Mouse (Mus musculus) liver, adult 2 months (tissue): ENCODE results near the gene Fam155a. TPM values are rescaled to one million over a fixed set of nuclear protein-coding genes. Genes with fewer than 3 reads are reported as not detected.

Experiments
- DNase-seq: peaks from one replicate; pipeline ENCODE4 v3.0.0-alpha.2; 2011; ENCODE audit warnings: low read depth, low spot score; ENCODE audit errors: extremely low read depth
- H3K27ac ChIP-seq: fragments of 200-500 bp; replicated peaks from 2 replicates; pipeline ENCODE4 v1.5.1; 2012; ENCODE audit warnings: low read depth, mild to moderate bottlenecking, control low read depth, inconsistent platforms, low read length; ENCODE audit not compliant: insufficient read depth
- H3K27me3 ChIP-seq: fragments of 200-500 bp; 2 replicates; pipeline ENCODE4 v1.6.1; 2012; ENCODE audit warnings: mild to moderate bottlenecking, moderate library complexity, low read length, inconsistent platforms; ENCODE audit not compliant: control insufficient read depth, insufficient read depth
- H3K36me3 ChIP-seq: fragments of 200-500 bp; 2 replicates; pipeline ENCODE4 v1.6.1; 2012; ENCODE audit warnings: low read length, inconsistent platforms; ENCODE audit not compliant: control insufficient read depth, insufficient read depth
- H3K4me1 ChIP-seq: fragments of 200-500 bp; 2 replicates; pipeline ENCODE4 v1.6.1; 2011; ENCODE audit warnings: low read length; ENCODE audit not compliant: control insufficient read depth, insufficient read depth
- H3K4me3 ChIP-seq: fragments of 200-500 bp; 2 replicates; pipeline ENCODE4 v1.5.1; 2011; ENCODE audit warnings: low read depth, mild to moderate bottlenecking, control low read depth, low read length, moderate library complexity; ENCODE audit not compliant: insufficient read depth
- H3K79me2 ChIP-seq: fragments of 200-500 bp; 2 replicates; pipeline ENCODE4 v1.6.1; 2012; ENCODE audit warnings: inconsistent platforms, mild to moderate bottlenecking, low read length, moderate library complexity; ENCODE audit not compliant: control insufficient read depth, insufficient read depth
- H3K9ac ChIP-seq: fragments of 200-500 bp; 2 replicates; pipeline ENCODE4 v1.6.1; 2012; ENCODE audit warnings: low read depth, mild to moderate bottlenecking, control low read depth, inconsistent platforms, low read length
- CTCF ChIP-seq: fragments of 200-500 bp; IDR thresholded peaks from 2 replicates; pipeline ENCODE4 v1.5.1; 2011; ENCODE audit warnings: low read depth, low read length, control low read depth
- POLR2A ChIP-seq: fragments of 200-500 bp; IDR thresholded peaks from 2 replicates; pipeline ENCODE4 v1.6.1; 2011; ENCODE audit warnings: low read length, control low read depth; ENCODE audit not compliant: insufficient read depth; ENCODE audit errors: extremely low read depth
- WGBS: fragments of 180-500 bp; shearing (Covaris S2); methylation state at CpG from one replicate; pipeline ENCODE4 v1.1.7; 2018; 5-methylcytosine and 5-hydroxymethylcytosine counted together
- polyA plus RNA-seq: library from polyadenylated mRNA; depleted of rRNA; stranded (reverse); fragments of >200 nt; gene quantifications from 2 replicates; pipeline ENCODE4 v1.2.3, GENCODE M21; 2012
- total RNA-seq: library from RNA; depleted of rRNA; stranded (reverse); fragments of >200 nt; gene quantifications from 2 replicates; pipeline ENCODE4 v1.2.3, GENCODE M21; 2014

The Fam155a gene
- total and polyA plus RNA-seq, 2 experiments, result 0.09 TPM; not detected in 1

DNA sequence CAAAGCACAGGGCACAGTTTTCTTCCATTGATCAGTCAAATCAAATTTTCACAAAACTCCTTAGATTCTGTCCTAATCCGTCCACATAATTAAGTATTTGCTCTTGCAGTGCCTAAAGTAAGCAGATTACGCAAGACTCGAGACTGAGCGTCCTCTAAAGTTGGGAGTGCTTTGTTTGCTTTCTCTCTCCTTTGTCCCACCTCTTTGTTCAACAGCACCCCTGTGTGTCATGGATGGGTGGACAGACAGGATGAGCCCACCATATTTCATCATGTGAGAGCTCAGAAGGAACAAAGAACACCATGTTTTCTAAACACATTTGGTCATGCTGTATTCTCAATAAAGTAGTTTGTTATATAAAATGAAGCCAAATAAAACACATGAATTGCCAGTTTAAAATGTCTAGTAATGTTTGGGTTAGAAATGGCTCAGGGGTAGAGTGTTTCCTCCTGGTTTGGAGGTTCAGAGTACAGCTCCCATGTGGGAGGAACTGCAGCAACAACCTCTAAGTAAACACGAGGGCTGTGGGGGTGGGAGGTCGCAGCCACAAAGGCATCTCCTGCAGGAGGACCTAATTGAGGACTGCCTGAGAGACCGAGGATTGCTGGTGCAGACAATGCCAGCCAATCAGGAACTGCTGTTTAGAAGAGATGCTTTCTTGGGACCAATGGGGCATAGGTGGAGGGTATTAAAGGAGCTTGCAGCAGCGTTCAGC, 482.8 kb downstream of the Fam155a start:
- peak; percentile 6 for DNase-seq
- WGBS, result 24% methylated on average over 8 of the region's 8 CpGs
- no peak for TF ChIP-seq POLR2A
- no peak for TF ChIP-seq CTCF
- H3K4me1 ChIP-seq, result peaks cover 2% of the 10 kb centered on the region; the same call in 1 of the 2 replicates
- H3K79me2 ChIP-seq, result no peaks in the 10 kb centered on the region
- no peak overlapping the region for H3K9ac ChIP-seq
- no peak overlapping the region for H3K4me3 ChIP-seq
- no peak overlapping the region for H3K27ac ChIP-seq
- H3K27me3 ChIP-seq, result no peaks in the 10 kb centered on the region
- no peaks in the 10 kb centered on the region for H3K36me3 ChIP-seq

DNA sequence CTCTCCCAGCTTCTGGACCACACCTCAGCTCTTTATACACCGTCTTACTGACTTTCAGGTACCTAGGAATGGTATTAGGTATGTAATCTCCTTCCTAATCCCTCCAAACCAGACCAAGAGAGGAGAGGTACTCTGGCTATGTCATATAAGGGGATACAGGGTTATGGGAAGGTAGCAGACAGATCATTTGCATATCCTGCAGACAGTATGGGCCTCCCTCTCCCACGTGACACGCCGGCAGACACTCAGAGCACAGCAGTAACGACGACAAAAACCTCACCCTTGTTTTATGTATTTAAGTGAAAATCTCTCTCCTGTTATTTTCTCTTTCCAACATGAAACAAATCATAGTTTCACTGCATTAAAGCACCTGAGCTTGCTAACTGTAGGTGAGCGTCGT, 496.8 kb downstream of the Fam155a start:
- H3K27ac ChIP-seq, result no peak overlapping the region
- no peak overlapping the region for H3K4me3 ChIP-seq
- H3K36me3 ChIP-seq, result no peaks in the 10 kb centered on the region
- no peaks in the 10 kb centered on the region for H3K4me1 ChIP-seq
- no peak overlapping the region for H3K9ac ChIP-seq
- no peak for DNase-seq
- TF ChIP-seq POLR2A (no peak), CTCF (no peak)
- H3K27me3 ChIP-seq, result no peaks in the 10 kb centered on the region
- 70% methylated on average over 8 of the region's 8 CpGs for whole genome bisulfite sequencing
- H3K79me2 ChIP-seq, result no peaks in the 10 kb centered on the region

DNA sequence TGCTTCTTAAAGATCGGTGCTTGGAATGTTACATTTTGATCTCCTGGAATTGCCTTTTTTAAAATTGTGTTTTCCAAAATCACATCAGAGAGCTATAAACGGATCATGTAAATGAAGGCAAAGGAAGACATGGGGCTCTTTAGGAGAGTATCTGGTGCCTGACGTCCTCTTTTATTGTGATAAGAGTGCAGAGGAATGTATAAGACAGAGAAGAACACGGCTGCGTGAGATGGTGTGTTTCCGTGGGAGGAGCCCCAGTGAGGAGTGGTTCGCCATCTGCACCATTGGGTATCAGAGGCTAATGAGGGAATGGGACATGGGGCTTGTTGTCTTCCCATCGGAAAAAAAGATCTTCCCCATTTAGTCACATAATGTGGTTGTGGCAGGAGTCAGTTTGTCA, 506.6 kb downstream of the Fam155a start:
- WGBS, result 75% methylated on average over 8 of the region's 8 CpGs
- no peak for DNase-seq
- no peak for TF ChIP-seq POLR2A
- TF ChIP-seq CTCF, result no peak
- Histone ChIP-seq H3K9ac (no peak overlapping the region), H3K27me3 (no peaks in the 10 kb centered on the region), H3K4me3 (no peak overlapping the region), H3K36me3 (no peaks in the 10 kb centered on the region), H3K27ac (no peak overlapping the region), H3K79me2 (no peaks in the 10 kb centered on the region), H3K4me1 (no peaks in the 10 kb centered on the region)

DNA sequence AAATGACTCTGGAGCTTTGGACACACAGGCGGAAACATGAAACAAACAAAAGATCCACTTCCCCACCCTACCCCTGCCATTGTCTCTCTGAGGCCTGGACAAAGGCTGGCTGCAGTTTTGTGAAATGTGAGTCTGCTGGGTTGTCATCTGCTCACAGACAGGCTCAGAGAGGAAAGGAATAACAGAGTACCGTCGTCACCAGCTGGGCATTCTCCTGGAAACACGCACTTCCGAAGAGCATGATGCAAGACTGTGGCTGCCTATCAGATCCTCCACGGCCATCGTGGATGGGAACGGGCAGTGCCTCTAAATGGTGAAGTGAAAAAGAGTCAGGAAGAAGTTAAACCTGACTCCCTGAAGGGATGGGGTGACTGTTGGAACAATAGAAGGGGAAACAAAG, 509.4 kb downstream of the Fam155a start:
- Histone ChIP-seq H3K79me2 (no peaks in the 10 kb centered on the region), H3K27ac (no peak overlapping the region), H3K9ac (no peak overlapping the region), H3K27me3 (no peaks in the 10 kb centered on the region), H3K4me3 (no peak overlapping the region), H3K4me1 (no peaks in the 10 kb centered on the region), H3K36me3 (no peaks in the 10 kb centered on the region)
- TF ChIP-seq CTCF (no peak), POLR2A (no peak)
- WGBS, result 67% methylated on average over 8 of the region's 8 CpGs
- no peak for DNase-seq

DNA sequence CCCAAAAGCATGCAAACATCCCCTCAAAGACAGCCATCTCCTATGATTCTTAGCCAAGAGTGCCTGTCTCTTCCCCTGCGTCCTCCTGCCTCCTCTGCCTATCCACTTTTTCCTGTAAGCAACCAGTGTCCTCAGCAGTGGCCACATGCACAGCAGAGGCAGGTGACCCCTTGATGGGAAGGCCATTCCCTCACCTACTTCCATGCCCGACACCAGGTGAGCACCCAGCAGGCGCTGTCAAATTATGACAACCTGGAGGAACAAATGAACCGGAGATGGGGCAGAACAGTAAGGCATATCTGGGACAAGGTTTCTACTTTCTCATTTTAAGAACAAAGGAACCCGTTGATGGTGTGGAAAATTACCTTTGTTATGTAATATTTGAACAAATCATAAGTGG, 515.6 kb downstream of the Fam155a start:
- WGBS, result 83% methylated on average over 5 of the region's 5 CpGs
- TF ChIP-seq POLR2A, result no peak
- H3K27me3 ChIP-seq, result no peaks in the 10 kb centered on the region
- no peaks in the 10 kb centered on the region for H3K79me2 ChIP-seq
- H3K36me3 ChIP-seq, result no peaks in the 10 kb centered on the region
- H3K9ac ChIP-seq, result no peak overlapping the region
- no peak overlapping the region for H3K4me3 ChIP-seq
- H3K27ac ChIP-seq, result no peak overlapping the region
- DNase-seq, result no peak
- H3K4me1 ChIP-seq, result no peaks in the 10 kb centered on the region

DNA sequence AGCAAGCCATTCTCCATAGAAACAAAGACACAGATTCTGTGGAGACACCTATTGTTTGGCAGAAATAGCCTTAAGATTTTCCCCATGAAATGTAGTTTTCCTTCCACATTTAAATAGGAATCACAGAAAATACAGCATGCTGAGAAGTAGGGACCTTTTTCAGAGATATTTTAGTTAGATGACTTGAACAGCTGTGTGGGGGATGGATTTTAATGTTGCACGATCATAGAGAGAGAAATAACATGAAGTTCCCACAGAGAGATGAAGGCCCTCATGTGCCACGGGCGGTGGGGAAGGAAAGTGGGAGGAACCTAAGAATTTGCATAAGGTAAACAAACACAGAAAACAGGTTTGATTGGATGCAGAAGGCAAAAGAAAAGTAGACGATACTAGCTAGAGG, 518.0 kb downstream of the Fam155a start:
- no peak overlapping the region for H3K27ac ChIP-seq
- TF ChIP-seq POLR2A (no peak), CTCF (no peak)
- H3K36me3 ChIP-seq, result no peaks in the 10 kb centered on the region
- WGBS, result 79% methylated on average over 4 of the region's 4 CpGs
- no peaks in the 10 kb centered on the region for H3K27me3 ChIP-seq
- no peaks in the 10 kb centered on the region for H3K79me2 ChIP-seq
- no peaks in the 10 kb centered on the region for H3K4me1 ChIP-seq
- no peak overlapping the region for H3K4me3 ChIP-seq
- H3K9ac ChIP-seq, result no peak overlapping the region
- DNase-seq, result no peak
